Mouse (Mus musculus): ENCODE data around the gene Tprgl. TPM values are rescaled to one million over a fixed set of nuclear protein-coding genes. Genes with fewer than 3 reads are reported as not detected.

Gene Tprgl
- total RNA-seq, 4 experiments from 2014 or later: 159 to 183 (median 167) TPM

DNA sequence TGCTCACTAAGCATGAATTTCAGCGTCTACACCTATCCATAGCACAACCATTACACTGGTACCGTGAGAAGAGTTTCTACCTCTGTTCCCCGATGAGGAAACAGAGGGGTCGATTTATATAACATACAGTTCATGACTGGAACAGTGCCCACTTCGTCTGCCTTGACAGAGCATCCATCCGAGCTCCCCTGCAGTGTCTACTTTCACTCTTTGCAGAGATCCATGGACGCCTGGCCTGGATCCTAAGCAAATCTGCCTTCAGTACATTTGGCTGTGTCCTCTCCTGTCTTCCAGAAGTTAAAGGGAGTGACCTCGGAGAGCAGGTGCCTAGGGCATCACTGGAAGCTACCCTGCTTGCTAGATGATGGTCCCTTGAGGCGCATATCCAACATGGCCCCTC, 41.3 kb downstream of the Tprgl start:
- DNase-seq (ENCODE audit: low spot score in 2 of 2): no peak

DNA sequence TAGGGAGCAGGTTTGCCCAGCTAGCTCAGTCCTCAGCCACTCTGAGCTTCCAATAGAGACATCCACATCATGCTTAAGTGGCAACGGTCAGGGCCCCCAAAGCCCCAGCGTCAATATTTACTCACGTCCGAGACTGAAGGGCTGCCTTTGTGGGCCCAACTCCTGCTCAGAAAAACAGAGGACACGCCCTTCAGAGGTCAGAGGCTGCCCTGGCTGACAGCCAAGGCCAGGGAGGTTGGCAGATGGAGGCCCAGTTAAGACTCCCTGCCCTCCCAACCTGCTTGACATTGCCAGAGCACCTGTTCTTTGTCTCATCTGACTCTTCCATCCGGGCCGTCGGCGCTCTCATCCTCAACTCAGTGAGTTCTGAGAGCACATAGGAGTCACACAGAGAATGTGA, 41.7 kb downstream of the Tprgl start:
- no peak for DNase-seq (ENCODE audit: low spot score in 2 of 2)

DNA sequence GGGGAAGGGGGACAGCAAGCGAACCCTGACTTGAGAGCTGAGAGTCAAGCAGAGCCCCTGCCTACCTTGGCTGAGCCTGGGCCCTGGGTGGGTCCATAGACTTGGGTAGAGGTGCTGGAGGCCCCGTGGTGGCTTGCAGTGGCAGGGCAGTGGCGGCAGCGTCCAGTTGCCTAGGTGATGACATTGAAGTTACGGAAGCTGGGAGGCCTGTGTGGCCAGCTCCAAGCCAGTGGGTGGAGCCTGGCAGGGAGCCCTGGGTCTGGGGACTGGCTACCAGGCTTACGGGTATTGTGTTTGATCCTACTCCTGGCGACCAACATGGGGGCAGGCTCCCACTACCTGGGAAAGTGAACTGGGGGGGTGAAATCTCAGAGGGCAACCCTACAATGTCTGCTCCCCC, 44.0 kb downstream of the Tprgl start:
- no peak for DNase-seq (ENCODE audit: low spot score in 2 of 2)

DNA sequence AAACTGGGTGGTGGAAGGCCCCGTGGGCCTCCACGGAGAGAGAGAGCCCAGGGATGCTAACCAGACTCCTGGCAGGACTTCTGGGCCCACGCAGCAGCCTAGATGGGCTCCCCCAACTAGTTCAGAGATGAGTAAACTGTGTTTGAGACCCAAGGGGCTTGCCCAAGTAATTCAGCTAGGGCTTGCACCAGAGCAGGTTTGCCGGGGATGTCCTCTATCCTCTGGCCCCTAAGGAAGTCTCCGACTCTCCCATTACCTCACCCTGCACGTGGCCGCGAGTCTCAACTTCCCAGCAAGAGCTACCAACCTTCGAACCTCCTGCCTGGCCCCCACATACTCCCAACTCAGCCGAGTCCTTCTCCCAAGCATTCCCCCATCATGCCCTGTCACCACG, 50.6 kb downstream of the Tprgl start:
- DNase-seq (ENCODE audit: low spot score in 2 of 2): no peak

DNA sequence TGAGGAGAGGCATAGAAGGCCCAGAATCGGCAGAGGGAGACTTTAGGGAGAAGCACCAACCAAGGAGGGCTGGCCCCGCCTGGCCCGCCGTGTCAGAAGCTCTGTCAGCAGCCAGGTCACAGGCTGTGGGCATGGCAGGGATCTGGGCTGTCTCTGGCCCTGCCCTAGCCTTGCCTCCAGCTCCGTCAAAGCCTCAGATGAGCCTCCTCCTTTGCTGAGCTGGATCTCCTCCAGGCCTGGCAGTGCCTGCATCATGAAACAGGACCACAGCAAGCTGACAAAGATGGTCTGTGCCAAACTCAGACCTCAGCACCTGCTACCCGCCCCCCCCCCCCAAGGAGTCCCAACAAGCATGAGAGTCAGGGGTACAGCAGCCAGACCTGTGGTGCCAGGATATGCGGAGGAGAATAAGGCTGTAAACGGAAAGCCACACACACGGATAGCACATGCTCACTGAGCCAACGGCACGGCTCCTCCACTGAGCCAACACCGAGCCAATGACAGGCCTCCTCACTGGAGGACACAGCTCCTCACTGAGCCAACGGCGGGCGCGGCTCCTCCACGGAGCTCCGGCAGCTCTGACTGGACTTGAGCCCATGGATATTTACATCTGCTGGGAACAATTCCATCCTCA, 51.1 kb downstream of the Tprgl start:
- DNase-seq (ENCODE audit: low spot score in 2 of 2): peak; percentile 42 to 50

Other genes with a start within 250 kb of the Tprgl start
- gene A430005L14Rik, start 203.4 kb downstream of the Tprgl start, total RNA-seq (2022): 10 to 100 TPM; 20.9 to 24.5 (median 23.3) TPM
- gene Dffb, start 185.5 kb downstream of the Tprgl start, total RNA-seq (2022): 10 to 100 TPM; 11.6 to 17.7 (median 14.5) TPM
- gene Cep104, start 185.5 kb downstream of the Tprgl start, total RNA-seq (2022): 10 to 100 TPM; 29.6 to 39.3 (median 33.0) TPM
- 10 to 100 TPM; 51.4 to 75.9 (median 65.7) TPM for gene Lrrc47, start 148.9 kb downstream of the Tprgl start, total RNA-seq (2022)
- 10 to 100 TPM in 2 of 4 experiments, 1 to 10 TPM in 2; 9.3 to 15.6 (median 11.2) TPM for gene Smim1, start 134.4 kb downstream of the Tprgl start, total RNA-seq (2022)
- under 1 TPM; 0.85 to 0.99 (median 0.89) TPM for gene Ccdc27, start 118.0 kb downstream of the Tprgl start, total RNA-seq (2022)
- 1 to 10 TPM; 1.8 to 2.9 (median 2.3) TPM for gene Trp73, start 20.5 kb downstream of the Tprgl start, total RNA-seq (2022)
- gene Wrap73, start 18.3 kb downstream of the Tprgl start, total RNA-seq (2022): 10 to 100 TPM; 30.2 to 36.3 (median 32.5) TPM
- gene Megf6, start 10.1 kb upstream of the Tprgl start, total RNA-seq (2022): 1 to 10 TPM; 5.3 to 7.2 (median 5.7) TPM
- gene Arhgef16, start 141.0 kb upstream of the Tprgl start, total RNA-seq (2022): 1 to 10 TPM in 3 of 4 experiments, under 1 TPM in 1; 0.63 to 2.0 (median 1.3) TPM
- under 1 TPM in 2 of 4 experiments, not detected in 2; 0.64 to 0.94 TPM for gene B230104I21Rik, start 175.5 kb upstream of the Tprgl start, total RNA-seq (2022)

Measured in layer of hippocampus, adult 8-10 months (tissue).